Mouse (Mus musculus): Measurements from ENCODE around the gene Zfp618. TPM values are rescaled to one million over a fixed set of nuclear protein-coding genes. Genes with fewer than 3 reads are reported as not detected.

Gene Zfp618
- total RNA-seq, 1 experiment from 2014 or later: 7.7 TPM

DNA sequence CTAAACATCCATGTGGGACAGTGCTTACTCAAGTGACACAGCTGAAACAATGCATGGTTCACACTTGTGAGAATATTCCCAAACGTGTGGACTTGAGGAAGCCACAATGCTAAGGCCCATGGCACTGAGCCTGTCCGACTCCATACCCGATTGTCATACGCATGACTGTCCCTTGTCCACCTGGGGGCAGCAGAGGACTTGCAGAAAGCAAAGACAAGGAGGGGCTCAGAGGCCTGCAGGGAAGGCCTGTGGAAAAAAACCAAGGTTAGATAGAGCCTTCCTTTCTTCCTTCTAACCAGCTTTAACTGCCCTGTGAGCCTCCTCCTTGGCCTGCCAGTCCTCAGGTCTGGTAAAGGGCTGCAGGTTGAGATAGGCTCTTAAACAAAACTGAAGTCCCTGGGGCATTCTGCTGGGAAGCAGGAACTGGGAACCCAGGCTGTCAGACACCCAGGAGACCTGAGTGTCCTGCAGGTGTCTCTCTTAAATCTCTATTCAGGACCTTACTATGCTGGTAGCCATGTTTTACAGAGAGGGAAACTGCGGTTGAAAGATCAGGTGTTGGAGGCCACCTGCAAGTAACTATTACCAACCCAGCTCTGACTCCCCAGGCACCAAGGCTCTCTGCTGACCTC is 193.7 kb downstream of the Zfp618 start:
- DNase-seq: peak; percentile 95

DNA sequence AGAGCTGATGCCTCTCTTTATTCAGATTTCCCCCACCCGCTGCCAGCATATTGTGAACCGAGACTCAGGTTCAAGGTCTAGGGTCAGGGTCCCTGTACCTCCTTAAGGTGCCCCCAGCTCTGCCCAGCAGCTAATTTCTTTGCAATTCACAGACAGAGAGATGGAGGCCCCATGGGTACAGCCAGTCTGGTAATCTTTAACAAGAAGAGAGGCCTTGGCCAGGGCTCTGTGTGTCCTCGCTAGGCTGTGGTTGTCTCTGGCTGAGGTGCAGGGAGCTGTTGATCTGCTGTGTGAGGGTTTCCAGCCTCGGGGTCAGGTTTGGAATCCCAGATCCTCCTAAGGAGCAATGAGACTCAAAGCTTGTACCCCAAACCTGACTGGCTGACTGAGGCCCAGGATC is 200.3 kb downstream of the Zfp618 start:
- DNase-seq: no peak

DNA sequence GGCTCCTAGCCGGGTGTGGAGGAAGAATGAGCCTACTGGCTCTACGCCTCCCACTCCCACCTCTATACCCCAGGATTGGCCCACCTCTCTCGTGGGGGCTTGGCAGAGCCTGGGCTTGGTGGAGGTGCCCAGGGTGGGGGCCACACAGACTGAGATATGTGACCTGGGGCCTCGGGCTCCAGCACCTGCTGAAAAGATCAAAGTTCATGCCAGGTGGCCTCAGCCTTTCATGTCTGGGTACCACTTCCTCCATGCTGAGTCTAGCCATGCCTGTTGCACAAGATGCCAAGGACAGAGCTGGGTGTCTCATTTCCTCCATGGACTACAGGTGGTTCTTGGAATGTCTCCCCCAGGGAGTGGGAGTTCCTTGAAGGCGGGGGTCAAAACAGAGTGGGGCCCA is 200.9 kb downstream of the Zfp618 start:
- DNase-seq: no peak

DNA sequence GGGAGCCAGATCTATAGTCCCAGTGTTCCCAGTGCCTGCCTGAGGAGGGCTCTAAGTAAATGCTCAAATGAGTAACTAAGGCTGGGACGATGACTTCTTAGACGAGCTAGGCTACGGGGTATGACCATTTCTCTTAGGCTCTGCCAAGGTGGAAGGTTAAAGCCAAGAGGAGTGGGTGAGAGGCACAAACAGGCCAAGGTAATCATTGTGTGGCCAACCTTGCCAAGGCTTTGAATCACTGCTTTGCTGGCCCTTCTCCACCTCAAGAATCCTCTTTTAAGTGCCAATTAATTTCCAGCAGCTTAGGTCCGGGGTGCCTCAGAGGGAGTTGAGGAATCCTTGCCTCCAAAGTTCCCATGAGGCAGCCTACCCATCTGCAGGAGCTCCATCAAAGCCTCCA is 204.7 kb downstream of the Zfp618 start:
- no peak for DNase-seq

DNA sequence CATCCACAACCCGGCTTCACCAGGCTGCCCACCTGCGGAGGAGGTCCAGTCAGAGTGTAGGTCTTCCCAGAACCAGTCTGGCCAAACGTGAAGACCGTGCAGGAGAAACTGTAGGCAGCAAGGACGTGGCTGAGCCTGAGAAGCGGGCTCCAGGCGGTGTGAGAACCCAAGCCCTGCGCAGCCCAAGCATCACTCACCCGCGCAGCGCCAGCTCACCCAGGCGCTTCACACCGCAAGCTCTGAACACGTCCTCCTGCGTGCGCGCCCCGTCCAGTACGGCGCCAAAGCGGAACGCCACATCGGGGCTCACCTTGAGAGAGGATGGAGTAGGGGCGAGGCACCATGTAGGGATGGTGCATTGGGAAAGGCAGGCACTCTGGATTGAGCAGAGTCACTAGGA is 205.7 kb downstream of the Zfp618 start:
- DNase-seq: no peak

DNA sequence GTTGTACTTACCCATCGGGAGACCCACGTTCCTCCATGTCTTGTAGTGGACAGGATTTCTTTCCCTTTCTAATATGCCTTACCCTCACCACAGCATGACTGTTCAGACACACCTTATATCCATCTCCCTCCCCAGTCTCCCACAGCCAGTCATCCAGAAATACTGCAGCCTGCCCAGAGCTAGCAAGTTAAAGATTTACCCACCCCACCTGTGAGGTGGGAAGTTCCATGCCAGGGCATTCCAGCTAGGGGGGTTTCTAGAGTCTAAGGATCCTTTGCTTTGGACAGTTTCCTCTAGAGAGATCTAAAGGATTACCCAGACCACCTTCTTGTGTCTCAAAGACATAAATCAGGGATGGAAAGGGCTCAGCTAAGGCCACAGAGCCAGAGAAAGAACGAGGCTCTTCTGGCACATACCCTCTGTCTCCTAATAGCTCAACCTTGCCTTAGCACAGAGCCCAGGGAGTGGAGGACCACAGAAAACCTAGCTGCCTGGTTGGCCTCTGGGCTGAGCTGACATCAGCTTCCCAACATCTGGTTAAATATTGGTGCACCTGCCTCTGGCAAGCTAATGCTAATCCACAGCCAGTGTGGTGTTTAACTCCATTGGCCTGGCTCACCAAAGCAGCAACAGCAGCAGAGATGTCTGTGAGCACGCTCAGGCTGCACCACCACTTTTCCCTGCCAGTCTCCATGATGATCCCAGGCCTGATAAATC is 206.8 kb downstream of the Zfp618 start, which contains the start of gene Kif12:
TSS of gene Kif12 (minus strand) at position 163 of the 717 bp plus-strand sequence.
- no peak for DNase-seq

DNA sequence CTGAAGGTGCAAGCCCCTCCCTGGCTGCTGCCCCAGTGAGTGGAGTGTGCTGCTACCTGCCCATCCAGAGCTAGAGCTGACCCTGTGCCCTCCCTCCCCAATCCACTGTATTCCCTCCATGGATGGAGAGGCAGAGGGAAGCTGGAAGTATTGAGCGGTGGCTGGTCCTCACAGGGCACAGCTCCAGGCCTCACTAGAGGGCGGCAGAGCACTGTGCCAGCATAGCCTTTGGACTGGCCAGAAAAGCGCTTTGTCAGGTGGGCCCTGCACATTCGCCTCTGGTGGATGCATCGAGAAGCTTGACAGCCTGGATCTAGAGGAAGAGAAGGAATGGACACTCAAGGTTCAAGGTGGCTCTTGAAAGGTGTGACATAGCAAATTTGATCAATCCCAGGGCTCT is 216.2 kb downstream of the Zfp618 start:
- DNase-seq: peak; percentile 71

DNA sequence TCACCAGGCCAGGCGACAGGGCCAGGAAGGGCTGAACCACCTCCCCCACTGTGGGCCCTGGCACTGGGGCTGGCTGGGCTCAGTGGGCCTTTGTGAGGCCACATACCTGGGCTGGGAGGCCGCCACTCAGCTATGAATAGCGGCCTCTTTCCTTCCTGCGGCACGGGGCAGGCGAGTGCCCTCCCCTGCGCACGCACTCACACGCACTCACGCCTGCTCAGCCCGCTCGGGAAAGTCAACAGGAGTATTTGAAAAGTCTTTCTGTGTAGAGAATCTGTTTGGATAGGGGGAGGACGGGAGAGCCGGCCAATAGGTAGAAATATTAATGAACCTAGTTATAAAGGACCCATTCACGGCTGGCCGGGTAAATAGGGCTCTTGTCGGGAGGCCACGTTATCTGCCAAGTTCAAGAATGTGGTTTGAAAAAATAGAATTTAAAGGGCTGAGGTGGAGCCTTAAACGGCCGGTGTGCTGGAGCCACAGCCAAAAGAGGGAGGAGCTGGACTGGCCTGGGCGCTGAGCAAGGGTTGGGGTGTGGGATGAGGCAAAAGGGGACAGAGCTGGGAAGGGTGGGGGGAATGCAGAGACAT is 221.0 kb downstream of the Zfp618 start:
- DNase-seq: no peak

Other genes with a start within 250 kb of the Zfp618 start
- 16.0 and 316 TPM in 2 replicates for gene Ambp, start 189.2 kb downstream of the Zfp618 start, total RNA-seq (2021)
- gene Kif12, start 206.6 kb downstream of the Zfp618 start, total RNA-seq (2021): not detected in 2 replicates
- 8.1 and 9.2 TPM in 2 replicates for gene Col27a1, start 248.4 kb downstream of the Zfp618 start, total RNA-seq (2021)